Comparison of ENCODE assay signal across 34 mouse cellular contexts in genomic region chr13:31827160-31827559, GRCm38 (mm10). TPM values are rescaled to one million over a fixed set of nuclear protein-coding genes. Genes with fewer than 3 reads are reported as not detected.
"Had no signal": no experiment of that assay in that cellular context is flagged by ENCODE, and none has a peak within 500 bp of the region (broad histone marks: within the 10 kb centered on the region; RNA-seq: fewer than 3 reads in every experiment).

No protein-coding gene starts in this region.

- ATAC-seq: hindbrain, embryonic 16.5 days; hindbrain, postnatal 0 days; inflammation-experienced regulatory T-cells, adult 6 months; intestine, embryonic 15.5 days; intestine, embryonic 16.5 days had no signal

- H3K27me3 ChIP-seq: intestine, embryonic 15.5 days had no signal

- H3K4me3 ChIP-seq: heart, embryonic 12.5 days; heart, embryonic 13.5 days; heart, embryonic 15.5 days; hindbrain, embryonic 10.5 days; hindbrain, embryonic 12.5 days; hindbrain, embryonic 13.5 days; hindbrain, embryonic 15.5 days; intestine, embryonic 15.5 days; kidney, embryonic 15.5 days; layer of hippocampus, adult 2 months; left cerebral cortex, adult 2 months had no signal

- H3K9ac ChIP-seq: heart, embryonic 12.5 days; heart, embryonic 13.5 days; heart, embryonic 15.5 days; hindbrain, embryonic 12.5 days; hindbrain, embryonic 13.5 days; hindbrain, embryonic 14.5 days; hindbrain, embryonic 15.5 days; intestine, embryonic 15.5 days; kidney, embryonic 15.5 days had no signal

- DNase-seq: heart, postnatal 10 days; heart, postnatal 14 days; heart, postnatal 36 days; heart, postnatal 4 days; kidney, adult 11 months; kidney, adult 18-20 months; kidney, adult 2 months; kidney, adult 8-10 months; kidney, adult 9 months; kidney, postnatal 10 days; kidney, postnatal 14 days; kidney, postnatal 25 days; kidney, postnatal 36 days; layer of hippocampus, adult 9-11 months; layer of hippocampus, postnatal 36 days had no signal

- H3K4me1 ChIP-seq: hindbrain, embryonic 12.5 days; hindbrain, embryonic 13.5 days; intestine, embryonic 15.5 days had no signal

- H3K9me3 ChIP-seq: heart, embryonic 12.5 days; heart, embryonic 13.5 days; heart, embryonic 15.5 days; hindbrain, embryonic 10.5 days; hindbrain, embryonic 12.5 days; hindbrain, embryonic 13.5 days; hindbrain, embryonic 15.5 days; intestine, embryonic 15.5 days; kidney, embryonic 15.5 days had no signal

- H3K36me3 ChIP-seq: heart, embryonic 12.5 days; heart, embryonic 13.5 days; heart, embryonic 15.5 days; hindbrain, embryonic 10.5 days; hindbrain, embryonic 12.5 days; hindbrain, embryonic 13.5 days; hindbrain, embryonic 15.5 days; intestine, embryonic 15.5 days; kidney, embryonic 15.5 days had no signal

- H3K4me2 ChIP-seq: heart, embryonic 11.5 days; heart, embryonic 12.5 days; heart, embryonic 13.5 days; heart, embryonic 15.5 days; hindbrain, embryonic 12.5 days; hindbrain, embryonic 13.5 days; hindbrain, embryonic 14.5 days; hindbrain, embryonic 15.5 days; intestine, embryonic 15.5 days; kidney, embryonic 15.5 days had no signal

- H3K27ac ChIP-seq: heart, embryonic 13.5 days; heart, embryonic 15.5 days; hindbrain, embryonic 10.5 days; hindbrain, embryonic 12.5 days; hindbrain, embryonic 13.5 days; hindbrain, embryonic 14.5 days; hindbrain, embryonic 15.5 days; hindbrain, postnatal 0 days; intestine, embryonic 15.5 days; kidney, embryonic 15.5 days; kidney, postnatal 0 days; layer of hippocampus, adult 2 months; left cerebral cortex, adult 2 months had no signal

RNA-seq across cellular contexts. Expression of gene Foxc1, which starts 20.7 kb away (rescaled TPM):
- total RNA-seq: hematopoietic stem cell, adult 5-6 weeks had no signal
- polyA plus RNA-seq: inflammation-experienced regulatory T-cells, adult 6 months had no signal
